Mouse (Mus musculus) urinary bladder, postnatal 0 days (tissue): ENCODE results near the gene Arf3. TPM values are rescaled to one million over a fixed set of nuclear protein-coding genes. Genes with fewer than 3 reads are reported as not detected.

Source experiments
- polyA plus RNA-seq: library from polyadenylated mRNA; unstranded; fragments of >200 nt; fragmentation: Nextera tagmentation; extraction: Ambion mirVana; gene quantifications from 2 replicates; pipeline ENCODE4 v1.2.1, GENCODE M21; 2015

The Arf3 gene
- polyA plus RNA-seq, result 24.2 and 25.3 TPM in 2 replicates

GRCm38 (mm10) chr15:98762670-98763529 is at the start of gene Arf3:
Arf3 (minus strand) TSS chr15:98763214.

GRCm38 (mm10) chr15:98809390-98809789 is 46.4 kb upstream of the Arf3 start, which contains the start of gene Ddn:
Ddn (minus strand) TSS chr15:98809490.

DNA sequence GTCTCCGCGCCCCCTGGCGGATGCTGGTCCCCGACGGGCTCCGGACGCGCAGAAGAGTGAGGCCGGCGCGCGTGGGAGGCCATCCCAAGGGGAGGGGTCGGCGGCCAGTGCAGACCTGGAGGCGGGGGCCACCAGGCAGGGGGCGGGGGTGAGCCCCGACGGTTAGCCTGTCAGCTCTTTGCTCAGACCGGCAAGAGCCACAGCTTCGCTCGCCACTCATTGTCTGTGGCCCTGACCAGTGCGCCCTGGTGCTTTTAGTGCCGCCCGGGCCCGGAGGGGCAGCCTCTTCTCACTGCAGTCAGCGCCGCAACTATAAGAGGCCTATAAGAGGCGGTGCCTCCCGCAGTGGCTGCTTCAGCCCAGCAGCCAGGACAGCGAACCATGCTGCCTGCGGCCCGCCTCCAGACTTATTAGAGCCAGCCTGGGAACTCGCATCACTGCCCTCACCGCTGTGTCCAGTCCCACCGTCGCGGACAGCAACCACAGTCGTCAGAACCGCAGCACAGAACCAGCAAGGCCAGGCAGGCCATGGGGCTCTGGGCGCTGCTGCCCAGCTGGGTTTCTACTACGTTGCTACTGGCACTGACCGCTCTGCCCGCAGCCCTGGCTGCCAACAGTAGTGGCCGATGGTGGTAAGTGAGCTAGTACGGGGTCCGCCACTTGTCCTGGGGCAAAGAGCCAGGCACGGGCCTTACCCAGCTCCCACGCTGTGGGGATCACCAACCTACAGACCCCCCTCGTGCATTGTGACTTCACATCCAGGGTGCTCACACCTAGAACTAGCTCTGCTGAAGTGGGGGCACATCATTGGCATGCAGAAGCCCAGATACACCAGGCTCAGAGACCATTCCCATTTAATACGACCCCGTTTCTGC is 26.9 kb upstream of the Arf3 start, which contains the start of gene Wnt1:
Gene Wnt1, plus strand, starts transcription at position 197 of the 875 bp plus-strand sequence.

DNA sequence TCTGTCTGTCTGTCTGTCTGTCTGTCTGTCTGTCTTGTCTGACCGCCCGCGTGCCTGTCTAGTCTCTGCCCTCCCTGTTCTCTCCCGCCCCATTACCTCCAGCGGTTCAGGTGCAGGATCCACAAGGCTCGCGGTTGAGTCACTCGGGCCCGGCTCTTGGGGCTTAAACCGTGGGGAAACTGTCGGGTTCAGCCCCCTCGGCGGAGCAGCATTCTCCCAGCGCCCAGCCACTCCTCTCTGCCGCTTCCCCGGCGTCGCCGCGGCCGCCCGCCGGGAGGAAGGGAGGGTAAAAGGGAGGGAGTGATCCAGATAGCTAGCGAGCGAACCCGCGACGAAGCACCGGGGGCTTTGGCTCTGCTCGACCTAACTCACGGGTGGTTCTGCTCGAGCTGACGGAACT is 14.7 kb upstream of the Arf3 start, which contains the start of gene Wnt10b:
Gene Wnt10b, minus strand, starts transcription at position 389 of the 400 bp plus-strand sequence.

DNA sequence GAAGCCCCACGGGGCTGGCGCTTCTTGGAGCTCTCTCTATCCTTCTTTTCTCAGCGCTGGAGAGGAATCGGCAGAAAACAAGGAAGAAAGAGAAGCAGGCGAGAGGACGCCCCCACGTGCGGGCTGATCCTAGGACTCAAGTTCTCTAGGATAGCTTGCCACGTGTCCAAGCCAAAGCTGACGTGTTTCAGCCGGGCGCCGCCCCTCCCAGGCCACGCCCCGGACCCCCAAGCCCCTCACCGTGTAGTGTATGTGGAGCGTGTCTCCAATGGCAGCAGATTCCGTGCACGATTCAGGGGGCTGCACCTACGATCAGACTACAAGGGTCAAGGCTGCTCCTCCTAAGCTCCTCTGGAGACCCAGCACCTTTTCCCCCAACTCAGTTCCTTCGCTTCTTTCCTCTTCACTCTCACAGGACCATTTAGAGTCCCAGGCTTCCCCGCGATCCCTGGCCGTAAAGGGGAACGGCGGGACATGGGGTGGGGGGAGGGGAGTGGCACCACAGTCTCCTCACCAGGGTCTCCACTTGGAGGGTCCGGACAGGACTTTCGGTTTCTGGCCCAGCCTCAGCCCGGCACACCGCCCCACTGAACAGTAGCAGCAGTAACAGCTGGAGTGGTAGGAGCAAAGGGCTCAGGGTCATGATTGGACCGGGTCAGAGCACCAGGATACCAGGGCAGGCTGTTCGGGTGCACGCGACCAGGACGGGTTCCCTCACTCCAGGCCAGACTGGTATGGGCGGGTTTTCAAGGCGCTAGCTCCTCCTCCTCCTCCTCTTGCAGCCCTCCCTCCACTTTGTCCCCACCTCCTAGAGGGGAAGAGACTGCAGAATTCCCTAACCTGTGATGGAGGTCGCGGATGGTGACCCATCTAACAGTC is 35.3 kb downstream of the Arf3 start, which contains the start of gene Fkbp11:
Gene Fkbp11, minus strand, starts transcription at position 756 of the 879 bp plus-strand sequence.

DNA sequence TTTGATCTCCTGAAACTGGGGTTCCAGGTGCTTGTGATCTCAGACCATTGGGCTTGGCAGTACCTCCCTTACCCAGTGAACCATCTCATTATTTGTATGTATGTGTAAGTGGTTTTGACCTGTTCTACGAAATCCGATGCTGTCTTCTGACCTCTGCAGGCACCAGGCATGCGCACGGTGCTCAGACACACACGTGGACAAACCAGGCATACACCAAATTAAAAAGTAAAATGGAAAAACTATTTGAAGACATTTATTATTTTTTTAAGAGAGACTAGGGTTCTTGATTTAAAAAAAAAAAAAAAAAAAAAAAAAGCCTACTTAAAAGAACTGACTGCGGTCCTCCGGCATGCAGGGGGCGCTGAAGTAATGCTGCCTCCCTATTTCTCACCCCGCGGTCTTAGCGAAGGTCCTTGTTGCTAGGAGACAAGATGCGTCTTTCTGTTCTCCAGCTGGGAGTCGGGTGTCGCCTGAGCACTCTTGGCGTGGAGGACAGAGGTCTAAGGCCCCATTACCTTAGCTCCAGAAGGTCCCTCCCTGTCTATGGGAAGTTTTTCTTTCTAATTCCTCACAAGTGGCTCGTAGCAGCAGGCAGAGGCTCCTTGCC is 55.1 kb downstream of the Arf3 start, which contains the start of gene Ccdc65:
Gene Ccdc65, plus strand, starts transcription at position 442 of the 607 bp plus-strand sequence.

Other genes with a start within 250 kb of the Arf3 start
- gene Kansl2, start 228.9 kb downstream of the Arf3 start, polyA plus RNA-seq, result 47.3 and 47.6 TPM in 2 replicates
- 26.1 and 27.2 TPM in 2 replicates for gene Ccnt1, start 192.3 kb downstream of the Arf3 start, polyA plus RNA-seq
- not detected in 2 replicates for gene 4930415O20Rik, start 192.2 kb downstream of the Arf3 start, polyA plus RNA-seq
- gene Adcy6, start 153.1 kb downstream of the Arf3 start, polyA plus RNA-seq, result 5.0 and 5.8 TPM in 2 replicates
- 17.3 and 20.5 TPM in 2 replicates for gene Cacnb3, start 132.4 kb downstream of the Arf3 start, polyA plus RNA-seq
- 11.6 and 12.9 TPM in 2 replicates for gene Ddx23, start 100.3 kb downstream of the Arf3 start, polyA plus RNA-seq
- 0.63 and 1.3 TPM in 2 replicates for gene Rnd1, start 85.8 kb downstream of the Arf3 start, polyA plus RNA-seq
- 4.9 and 5.3 TPM in 2 replicates for gene Ccdc65, start 55.0 kb downstream of the Arf3 start, polyA plus RNA-seq
- gene Fkbp11, start 35.0 kb downstream of the Arf3 start, polyA plus RNA-seq, result 39.2 and 42.9 TPM in 2 replicates
- 0.58 and 1.1 TPM in 2 replicates for gene Wnt10b, start 14.9 kb upstream of the Arf3 start, polyA plus RNA-seq
- 0.12 TPM in 1 of 2 replicates, not detected in the other for gene Wnt1, start 26.6 kb upstream of the Arf3 start, polyA plus RNA-seq
- not detected in 2 replicates for gene Ddn, start 46.3 kb upstream of the Arf3 start, polyA plus RNA-seq
- 54.6 and 55.4 TPM in 2 replicates for gene Prkag1, start 68.3 kb upstream of the Arf3 start, polyA plus RNA-seq
- gene Kmt2d, start 108.0 kb upstream of the Arf3 start, polyA plus RNA-seq, result 5.1 TPM in 2 replicates
- gene Rhebl1, start 131.3 kb upstream of the Arf3 start, polyA plus RNA-seq, result 3.6 TPM in 2 replicates
- gene Dhh, start 135.3 kb upstream of the Arf3 start, polyA plus RNA-seq, result 0.48 and 0.96 TPM in 2 replicates
- 8.2 and 10.4 TPM in 2 replicates for gene Lmbr1l, start 155.0 kb upstream of the Arf3 start, polyA plus RNA-seq
- 735 and 945 TPM in 2 replicates for gene Tuba1b, start 171.4 kb upstream of the Arf3 start, polyA plus RNA-seq
- not detected in 2 replicates for gene Gm49450, start 190.3 kb upstream of the Arf3 start, polyA plus RNA-seq
- gene Tuba1a, start 190.5 kb upstream of the Arf3 start, polyA plus RNA-seq, result 867 and 1,181 TPM in 2 replicates